Mouse (Mus musculus) midbrain, embryonic 10.5 days (tissue): ENCODE measurements around the gene Cyth2. TPM values are rescaled to one million over a fixed set of nuclear protein-coding genes. Genes with fewer than 3 reads are reported as not detected.

Experiments
- DNase-seq: peaks from one replicate; pipeline ENCODE4 v3.0.0-alpha.2; 2017; ENCODE audit warnings: low spot score
- H3K27ac ChIP-seq: fragments of 300-500 bp; sonication (generic); replicated peaks from 2 replicates; pipeline ENCODE4 v1.5.1; 2016; ENCODE audit warnings: mild to moderate bottlenecking
- H3K27me3 ChIP-seq: fragments of 300-500 bp; sonication (generic); 2 replicates; pipeline ENCODE4 v1.6.1; 2016; ENCODE audit warnings: low read depth, mild to moderate bottlenecking; ENCODE audit not compliant: poor library complexity, severe bottlenecking
- H3K36me3 ChIP-seq: fragments of 300-500 bp; sonication (generic); 2 replicates; pipeline ENCODE4 v1.6.1; 2016; ENCODE audit warnings: mild to moderate bottlenecking, moderate library complexity
- H3K4me1 ChIP-seq: fragments of 300-500 bp; sonication (generic); 2 replicates; pipeline ENCODE4 v1.6.1; 2016
- H3K4me3 ChIP-seq: fragments of 300-500 bp; sonication (generic); 2 replicates; pipeline ENCODE4 v1.5.1; 2016; ENCODE audit warnings: mild to moderate bottlenecking, moderate library complexity
- H3K9me3 ChIP-seq: fragments of 300-500 bp; sonication (generic); replicated peaks from 2 replicates; pipeline ENCODE4 v1.6.1; 2016; ENCODE audit warnings: mild to moderate bottlenecking
- WGBS: fragments of 180-500 bp; shearing (Covaris S2); methylation state at CpG from one replicate; pipeline ENCODE4 v1.1.7; 2016; 5-methylcytosine and 5-hydroxymethylcytosine counted together
- polyA plus RNA-seq: library from polyadenylated mRNA; unstranded; fragments of >200 nt; fragmentation: Nextera tagmentation; extraction: Ambion mirVana; gene quantifications from 2 replicates; pipeline ENCODE4 v1.2.1, GENCODE M21; 2016

Cyth2 gene
- polyA plus RNA-seq, 1 experiment from 2014 or later = 153 TPM

DNA sequence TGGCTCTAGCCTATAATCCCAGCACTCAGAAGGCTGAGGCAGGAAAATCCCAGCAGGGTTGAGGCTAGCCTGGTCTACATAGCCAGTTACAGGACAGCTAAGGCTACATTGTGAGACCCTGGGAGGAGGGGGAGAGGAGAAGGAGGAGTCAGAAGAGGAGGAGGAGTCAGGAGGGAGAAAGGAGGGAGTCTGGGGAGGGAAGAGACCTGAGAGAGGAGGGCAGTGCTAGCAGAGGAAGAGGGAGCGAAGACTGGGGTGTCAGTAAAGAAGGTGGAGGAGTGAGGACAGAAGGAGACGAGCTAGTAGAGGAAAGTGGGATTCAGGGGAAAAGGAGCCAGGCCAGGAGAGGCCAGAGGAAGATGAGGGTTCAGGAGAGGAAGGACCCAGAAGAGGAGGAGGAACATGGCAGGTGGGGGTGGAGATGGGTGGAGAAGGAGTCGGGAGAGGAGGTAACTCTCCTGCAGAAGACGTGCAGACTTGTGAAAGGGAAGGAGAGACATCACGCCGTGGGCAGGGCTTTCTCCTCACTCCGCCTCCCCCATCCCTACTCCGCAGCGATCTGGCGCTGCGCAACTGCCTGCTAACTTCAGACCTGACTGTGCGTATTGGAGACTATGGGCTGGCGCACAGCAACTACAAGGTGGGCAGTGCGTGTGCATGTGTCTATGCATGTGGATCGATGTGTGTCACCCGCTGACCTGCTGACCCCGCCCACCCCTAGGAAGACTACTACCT lies 22.5 kb downstream of the Cyth2 start:
- H3K27ac ChIP-seq = no peak overlapping the region
- WGBS = 78% methylated on average over 17 of the region's 17 CpGs
- DNase-seq = no peak
- no peak overlapping the region for H3K4me3 ChIP-seq
- H3K27me3 ChIP-seq = peaks cover 50% of the 10 kb centered on the region
- peaks cover 10% of the 10 kb centered on the region for H3K4me1 ChIP-seq
- H3K9me3 ChIP-seq = no peaks in the 10 kb centered on the region; the same call in 1 of the 2 replicates
- H3K36me3 ChIP-seq = peaks cover 98% of the 10 kb centered on the region

DNA sequence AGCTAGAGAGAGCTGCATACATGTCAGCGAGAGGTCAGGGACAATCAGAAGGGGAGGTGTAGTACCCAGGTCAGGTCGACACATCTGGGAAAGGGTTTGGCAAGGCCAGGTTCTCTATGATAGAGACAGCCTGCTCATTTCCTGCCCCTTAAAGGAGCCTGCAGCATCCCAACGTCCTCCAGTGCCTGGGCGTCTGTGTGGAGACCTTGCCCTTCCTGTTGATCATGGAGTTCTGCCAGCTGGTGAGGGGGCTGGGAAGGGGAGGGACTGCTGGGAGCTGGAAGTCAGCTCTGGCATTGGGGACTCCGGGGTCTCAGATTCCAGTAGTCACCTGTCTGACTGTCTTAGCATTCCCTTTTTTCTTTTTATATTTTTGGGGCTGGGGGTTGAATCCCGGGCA lies 23.7 kb downstream of the Cyth2 start:
- no peaks in the 10 kb centered on the region; the same call in 1 of the 2 replicates for H3K9me3 ChIP-seq
- H3K36me3 ChIP-seq = peaks cover 91% of the 10 kb centered on the region
- peaks cover 38% of the 10 kb centered on the region for H3K27me3 ChIP-seq
- H3K4me3 ChIP-seq = no peak overlapping the region
- no peak overlapping the region for H3K27ac ChIP-seq
- 85% methylated on average over 6 of the region's 6 CpGs for WGBS
- no peak for DNase-seq
- peaks cover 21% of the 10 kb centered on the region for H3K4me1 ChIP-seq

DNA sequence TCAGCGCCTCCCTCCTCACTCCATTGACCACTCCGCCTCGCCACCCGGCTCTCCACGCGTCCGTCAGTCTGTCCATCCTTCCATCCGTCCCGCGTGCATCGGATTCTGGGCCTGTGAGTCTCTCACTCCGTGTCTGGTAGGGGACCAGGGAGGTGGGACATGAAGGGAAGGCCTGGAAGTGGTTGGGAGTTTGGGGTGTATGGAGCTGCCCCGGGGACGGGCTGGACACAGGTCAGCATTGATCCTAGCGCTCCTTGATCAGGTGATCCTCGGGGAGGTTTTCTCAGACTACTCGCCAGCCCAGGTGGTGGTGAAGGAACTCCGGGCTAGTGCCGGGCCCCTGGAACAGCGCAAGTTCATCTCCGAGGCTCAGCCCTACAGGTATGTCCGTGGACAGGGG lies 26.7 kb downstream of the Cyth2 start:
- Histone ChIP-seq H3K27ac (0 out of 2 replicates have a peak overlapping the region, but pooled peaks have one; percentile 94), H3K4me1 (peaks cover 46% of the 10 kb centered on the region), H3K9me3 (no peaks in the 10 kb centered on the region; the same call in 1 of the 2 replicates), H3K4me3 (peak overlapping the region; percentile 95), H3K27me3 (peaks cover 18% of the 10 kb centered on the region), H3K36me3 (peaks cover 60% of the 10 kb centered on the region)
- DNase-seq = no peak
- WGBS = 86% methylated on average over 22 of the region's 22 CpGs

DNA sequence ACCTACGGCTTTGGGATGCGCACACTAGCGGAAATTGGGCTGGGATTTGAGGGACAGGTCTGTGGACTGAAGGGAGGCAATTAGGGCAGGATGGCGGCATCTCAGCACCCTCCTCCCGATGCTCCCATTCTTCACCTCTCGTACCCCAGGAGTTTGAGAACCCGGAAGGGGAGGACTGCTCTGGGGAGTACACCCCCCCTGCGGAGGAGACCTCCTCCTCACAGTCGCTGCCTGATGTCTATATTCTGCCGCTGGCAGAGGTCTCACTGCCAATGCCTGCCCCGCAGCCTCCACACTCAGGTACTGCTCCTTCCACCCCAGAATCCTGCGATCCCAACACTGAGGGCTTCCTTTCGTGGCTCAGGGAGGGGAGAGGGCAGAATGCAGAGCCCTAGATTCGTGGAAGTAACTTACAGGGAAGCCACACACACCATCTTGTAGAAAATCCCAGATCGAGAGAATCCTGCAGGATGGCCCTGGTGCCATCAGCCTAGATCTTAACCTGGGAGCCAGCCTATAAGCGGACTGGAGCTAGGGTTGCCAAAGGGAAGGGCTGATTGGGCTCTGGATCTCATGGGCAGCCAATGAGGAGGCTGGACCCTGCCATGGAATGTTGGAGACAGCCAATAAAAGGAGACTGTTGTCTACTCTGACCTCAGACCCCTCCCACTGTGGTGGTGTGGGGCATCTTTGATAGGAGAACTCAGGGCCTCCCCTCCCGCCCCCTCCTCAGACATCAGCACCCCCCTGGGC lies 27.5 kb downstream of the Cyth2 start:
- peak overlapping the region; percentile 94 for H3K27ac ChIP-seq
- WGBS = 12% methylated on average over 17 of the region's 17 CpGs

DNA sequence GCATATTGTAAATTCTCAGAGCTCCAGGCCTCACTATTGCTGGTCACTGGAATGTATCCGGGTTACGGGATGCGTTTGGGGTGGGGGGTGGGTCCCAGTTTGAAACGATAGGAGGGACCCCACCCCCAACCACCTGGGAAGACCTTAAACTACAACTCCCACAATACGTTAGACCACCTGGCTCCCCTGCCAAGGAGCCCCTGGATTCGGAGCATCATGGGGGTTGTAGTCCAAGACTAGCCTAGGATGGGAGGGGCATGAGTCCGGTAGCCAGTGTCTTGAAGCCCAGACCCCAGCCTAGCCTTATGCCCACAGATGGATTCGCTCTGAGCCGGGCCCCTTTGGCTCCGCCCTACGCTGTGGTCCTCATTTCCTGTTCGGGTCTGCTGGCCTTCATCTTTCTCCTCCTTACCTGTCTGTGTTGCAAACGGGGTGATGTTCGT lies 28.2 kb downstream of the Cyth2 start:
- Histone ChIP-seq H3K9me3 (no peaks in the 10 kb centered on the region; the same call in 1 of the 2 replicates), H3K4me1 (peaks cover 46% of the 10 kb centered on the region), H3K27me3 (peaks cover 21% of the 10 kb centered on the region), H3K36me3 (peaks cover 45% of the 10 kb centered on the region), H3K27ac (peak overlapping the region; percentile 94), H3K4me3 (peak overlapping the region; percentile 95)
- peak; percentile 76 for DNase-seq
- WGBS = under 1% methylated on average over 14 of the region's 14 CpGs

More for the DNA sequence above, 27.5 kb downstream of the Cyth2 start:
- peaks cover 52% of the 10 kb centered on the region for H3K36me3 ChIP-seq
- H3K27me3 ChIP-seq = peaks cover 21% of the 10 kb centered on the region
- peaks cover 46% of the 10 kb centered on the region for H3K4me1 ChIP-seq
- H3K9me3 ChIP-seq = no peaks in the 10 kb centered on the region; the same call in 1 of the 2 replicates
- H3K4me3 ChIP-seq = peak overlapping the region; percentile 95
- DNase-seq = peak; percentile 59

DNA sequence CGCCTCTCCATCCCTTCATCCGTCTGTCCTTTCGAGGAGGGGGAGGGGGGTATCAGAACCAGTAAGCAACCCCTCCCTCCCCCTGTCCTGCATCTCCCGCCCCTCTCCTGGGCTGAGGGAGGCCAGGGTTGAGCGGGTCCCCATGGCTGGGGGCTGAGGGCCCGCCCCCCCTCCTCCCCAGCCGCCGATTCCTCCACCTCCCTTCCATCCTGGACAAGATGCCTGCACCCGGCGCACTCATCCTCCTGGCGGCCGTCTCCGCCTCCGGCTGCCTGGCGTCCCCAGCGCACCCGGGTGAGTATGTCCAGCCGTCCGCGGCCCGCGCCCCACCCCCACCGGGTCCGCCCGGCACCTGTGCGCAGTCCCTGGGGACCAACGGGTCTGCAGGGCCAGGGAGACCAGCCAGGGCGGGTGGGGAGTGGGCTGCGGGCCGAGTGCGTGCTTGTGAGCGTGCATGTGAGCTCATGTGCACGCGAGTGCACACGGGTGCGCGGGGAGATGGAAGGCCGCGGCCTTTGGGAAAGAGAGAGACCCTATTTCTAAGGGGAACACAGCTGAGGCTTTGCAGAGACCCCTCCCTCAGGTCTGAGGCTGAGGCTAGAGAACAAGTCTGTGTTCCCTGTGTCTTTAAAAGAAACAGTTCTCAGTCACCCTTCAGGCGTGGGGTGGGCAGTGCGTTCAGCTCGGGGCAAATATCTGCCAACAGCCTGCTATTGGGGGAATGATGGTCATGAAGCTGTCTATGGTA lies 28.8 kb downstream of the Cyth2 start:
- peaks cover 46% of the 10 kb centered on the region for H3K4me1 ChIP-seq
- WGBS = under 1% methylated on average over 38 of the region's 42 CpGs
- DNase-seq = no peak
- H3K9me3 ChIP-seq = no peaks in the 10 kb centered on the region; the same call in 1 of the 2 replicates
- peak overlapping the region; percentile 95 for H3K4me3 ChIP-seq
- peaks cover 21% of the 10 kb centered on the region for H3K27me3 ChIP-seq
- peaks cover 39% of the 10 kb centered on the region for H3K36me3 ChIP-seq
- peak overlapping the region; percentile 94 for H3K27ac ChIP-seq

DNA sequence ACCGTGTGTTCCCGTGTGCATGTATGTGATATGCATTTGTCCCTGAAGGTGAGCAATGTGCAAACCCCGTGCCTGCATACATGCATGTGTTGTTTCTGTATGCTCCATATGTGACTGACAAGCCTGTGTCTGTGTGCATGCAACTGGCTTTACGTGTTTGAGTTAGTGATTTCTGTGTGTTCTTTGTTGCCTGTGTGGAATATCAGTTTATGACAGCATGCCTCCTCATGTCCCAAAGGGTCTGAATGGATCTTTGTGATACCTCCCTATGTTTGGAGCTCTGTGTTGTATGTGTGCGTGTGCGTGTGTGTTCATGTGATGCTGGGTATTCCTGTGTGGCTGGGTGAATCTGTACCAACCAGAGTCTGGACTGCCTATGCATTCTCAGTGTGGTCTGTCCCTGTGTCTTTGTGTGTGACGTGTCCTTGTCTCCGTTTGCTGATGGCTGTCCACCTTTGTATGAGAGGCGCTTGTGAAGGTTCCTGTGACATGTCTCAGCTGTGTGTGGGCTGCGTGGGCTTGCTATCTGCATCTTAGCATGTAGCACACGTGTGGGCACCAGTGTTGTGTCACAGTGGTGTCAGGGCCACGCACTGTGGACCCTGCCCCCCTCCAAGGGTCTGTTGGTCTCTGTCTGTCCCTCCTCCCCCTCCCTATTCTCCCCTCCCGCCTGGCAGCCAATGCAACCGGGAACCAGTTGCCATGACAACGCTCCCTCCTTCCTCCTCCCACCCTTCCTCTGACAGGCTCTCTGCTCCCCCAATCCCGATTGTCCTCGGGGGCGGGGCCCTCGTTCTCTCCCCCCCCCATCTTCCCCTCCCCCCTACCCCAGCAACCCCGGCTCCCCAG lies 29.6 kb downstream of the Cyth2 start, which contains the start of gene Sult2b1:
Gene Sult2b1 (minus strand): TSS at position 146 of the 849 bp plus-strand sequence.
- H3K9me3 ChIP-seq = no peaks in the 10 kb centered on the region; the same call in 1 of the 2 replicates
- H3K4me1 ChIP-seq = peaks cover 46% of the 10 kb centered on the region
- WGBS = 25% methylated on average over 20 of the region's 20 CpGs
- peak; percentile 94 for DNase-seq
- peaks cover 31% of the 10 kb centered on the region for H3K36me3 ChIP-seq
- H3K27me3 ChIP-seq = peaks cover 21% of the 10 kb centered on the region
- peak within 1 kb of the TSS; percentile 95 for H3K4me3 ChIP-seq
- H3K27ac ChIP-seq = peak within 1 kb of the TSS; percentile 94

DNA sequence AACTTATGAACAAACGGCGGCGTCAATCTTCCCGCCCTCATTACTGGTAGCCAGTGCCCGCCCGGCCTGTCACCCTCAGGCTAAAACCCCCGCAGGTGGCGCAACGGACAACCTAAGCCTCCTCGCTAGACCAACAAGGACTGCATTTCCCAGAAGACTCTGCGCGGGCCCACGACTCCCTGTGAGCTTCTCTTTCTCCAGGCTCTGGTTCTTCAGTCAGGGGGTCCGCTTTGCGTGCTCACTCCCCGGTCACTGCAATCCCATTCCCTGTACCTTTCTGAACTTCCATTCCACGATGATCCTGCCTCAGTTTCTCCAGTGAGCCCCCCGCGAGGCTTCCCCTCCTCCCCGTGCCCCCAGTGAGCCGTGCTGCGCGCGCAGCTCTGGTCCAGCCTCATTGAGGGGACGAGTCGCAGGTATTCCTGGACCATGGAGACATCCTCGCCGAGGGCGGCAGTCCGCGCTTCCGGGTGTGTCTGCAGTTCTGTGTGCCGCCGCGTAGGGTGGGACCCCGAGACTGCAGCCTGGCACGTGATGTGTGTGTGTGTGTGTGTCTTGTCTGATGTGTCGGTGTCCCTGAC lies 30.8 kb downstream of the Cyth2 start, which contains the start of gene Lmtk3:
Gene Lmtk3 (plus strand): TSS at position 228 of the 581 bp plus-strand sequence.
- Histone ChIP-seq H3K4me3 (peak within 1 kb of the TSS; percentile 95), H3K9me3 (no peaks in the 10 kb centered on the region), H3K27ac (peak within 1 kb of the TSS; percentile 94), H3K27me3 (peaks cover 27% of the 10 kb centered on the region), H3K36me3 (peaks cover 19% of the 10 kb centered on the region), H3K4me1 (peaks cover 57% of the 10 kb centered on the region)
- WGBS = under 1% methylated on average over 38 of the region's 38 CpGs
- DNase-seq = peak; percentile 80

DNA sequence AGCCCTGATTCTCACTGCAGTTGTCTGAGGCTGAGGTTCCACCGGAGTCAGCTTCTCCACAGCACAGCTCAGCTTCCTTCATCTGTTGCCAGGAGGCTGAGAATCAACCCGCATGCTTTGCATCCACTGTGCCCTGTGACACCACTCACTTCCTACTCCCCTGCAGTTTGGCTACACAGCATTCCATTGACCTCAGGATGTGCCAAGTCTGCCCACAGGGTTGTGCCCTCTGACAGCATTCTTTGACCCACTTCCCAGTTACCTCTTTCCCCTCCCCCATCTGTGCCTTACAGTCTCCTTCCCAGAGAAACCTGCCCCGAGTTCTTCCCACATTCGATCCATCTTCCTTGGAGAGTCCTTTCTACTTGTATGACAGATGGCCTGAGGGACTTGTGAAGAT lies 32.1 kb downstream of the Cyth2 start:
- 71% methylated on average over 4 of the region's 4 CpGs for WGBS
- H3K27ac ChIP-seq = no peak overlapping the region
- no peak overlapping the region for H3K4me3 ChIP-seq
- H3K36me3 ChIP-seq = peaks cover 6% of the 10 kb centered on the region; the same call in 1 of the 2 replicates
- H3K4me1 ChIP-seq = peaks cover 52% of the 10 kb centered on the region
- no peak for DNase-seq
- peaks cover 26% of the 10 kb centered on the region for H3K27me3 ChIP-seq
- no peaks in the 10 kb centered on the region for H3K9me3 ChIP-seq

DNA sequence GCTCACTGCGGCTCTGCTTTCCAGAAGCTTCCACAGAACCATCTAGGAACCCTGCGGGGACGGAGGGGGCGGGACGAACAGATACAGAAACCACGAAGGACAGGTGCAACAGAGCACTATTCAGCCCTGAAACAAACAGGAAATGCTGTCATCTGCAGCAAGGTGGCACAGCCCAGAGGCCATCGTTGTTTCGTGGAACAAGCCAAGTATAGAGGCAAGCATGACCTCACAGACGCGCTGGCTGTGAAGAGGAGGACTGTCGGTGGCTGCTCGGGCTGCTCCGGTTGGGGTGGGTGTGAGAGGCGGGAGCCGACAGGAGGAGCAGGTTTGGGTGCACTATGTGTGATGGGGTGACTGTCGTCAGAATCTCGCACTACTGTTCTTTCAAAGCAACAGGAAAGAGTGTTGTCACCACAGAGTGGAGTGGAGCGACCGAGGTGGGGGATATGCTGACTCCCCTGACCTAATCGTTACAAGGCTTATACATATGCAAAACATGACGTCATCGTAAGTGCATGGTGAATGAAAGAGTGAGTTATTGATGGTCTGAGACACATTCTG lies 35.2 kb downstream of the Cyth2 start:
- DNase-seq = no peak
- Histone ChIP-seq H3K4me3 (peak overlapping the region; percentile 29), H3K27ac (peak overlapping the region; percentile 19; the same call in 1 of the 2 replicates), H3K4me1 (peaks cover 22% of the 10 kb centered on the region), H3K27me3 (peaks cover 18% of the 10 kb centered on the region), H3K9me3 (no peaks in the 10 kb centered on the region), H3K36me3 (no peaks in the 10 kb centered on the region)
- WGBS = 24% methylated on average over 22 of the region's 22 CpGs

DNA sequence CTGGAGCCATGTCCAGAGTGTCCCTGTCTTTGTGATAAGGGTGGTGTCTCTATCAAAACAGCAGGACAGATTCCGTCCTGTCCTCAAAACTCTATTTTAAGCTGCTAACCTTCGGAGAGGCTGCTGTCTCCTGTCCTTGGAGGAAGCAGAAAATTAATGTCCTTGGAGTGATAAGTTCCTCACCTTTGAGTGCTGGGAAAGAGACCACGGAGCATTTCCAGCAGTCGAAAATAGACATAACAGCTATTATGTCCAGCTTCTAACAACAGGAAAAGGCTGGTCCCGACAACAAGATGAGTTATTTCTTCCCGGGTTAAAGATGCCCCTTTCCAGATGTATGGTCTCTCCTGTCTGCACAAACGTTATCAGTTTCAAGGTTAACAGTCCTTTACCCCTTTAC lies 39.1 kb downstream of the Cyth2 start:
- Histone ChIP-seq H3K4me1 (peaks cover 11% of the 10 kb centered on the region), H3K27ac (no peak overlapping the region), H3K27me3 (peaks cover 8% of the 10 kb centered on the region; the same call in 1 of the 2 replicates), H3K36me3 (no peaks in the 10 kb centered on the region), H3K4me3 (no peak overlapping the region), H3K9me3 (no peaks in the 10 kb centered on the region)
- no peak for DNase-seq
- 82% methylated on average over 7 of the region's 7 CpGs for WGBS
